Mouse (Mus musculus): Measurements from ENCODE around the gene Dtnb. TPM values are rescaled to one million over a fixed set of nuclear protein-coding genes. Genes with fewer than 3 reads are reported as not detected.

Dtnb gene
- polyA plus RNA-seq, 1 experiment from 2014 or later = 30.1 TPM

- Histone ChIP-seq H3K4me1 (ENCODE audit: control insufficient read depth, insufficient read depth, low read length) (no peaks in the 10 kb centered on the region), H3K36me3 (ENCODE audit: control insufficient read depth, insufficient read depth, low read length) (no peaks in the 10 kb centered on the region), H3K27me3 (ENCODE audit: control insufficient read depth, insufficient read depth, low read length) (no peaks in the 10 kb centered on the region), H3K9me3 (ENCODE audit: control insufficient read depth, low read length) (no peaks in the 10 kb centered on the region), H3K4me2 (no peak overlapping the region), H3K9ac (ENCODE audit: low read length) (no peak overlapping the region), H3K27ac (ENCODE audit: low read depth, low read length) (no peak overlapping the region), H3K4me3 (ENCODE audit: low read depth, low read length) (no peak overlapping the region)
- 91% methylated on average over 3 of the region's 3 CpGs for WGBS
- ATAC-seq (ENCODE audit: low FRiP score) (no peak), DNase-seq (ENCODE audit: low spot score, missing footprints) (no peak)
Observed at GRCm38 (mm10) chr12:3746369-3746768, 174.2 kb downstream of the Dtnb start.

GRCm38 (mm10) chr12:3747583-3747982, 175.4 kb downstream of the Dtnb start:
- Histone ChIP-seq H3K9me3 (ENCODE audit: control insufficient read depth, low read length) (no peaks in the 10 kb centered on the region), H3K4me1 (ENCODE audit: control insufficient read depth, insufficient read depth, low read length) (no peaks in the 10 kb centered on the region), H3K36me3 (ENCODE audit: control insufficient read depth, insufficient read depth, low read length) (no peaks in the 10 kb centered on the region; the same call in 1 of the 2 replicates), H3K4me2 (no peak overlapping the region), H3K9ac (ENCODE audit: low read length) (no peak overlapping the region), H3K27ac (ENCODE audit: low read depth, low read length) (no peak overlapping the region), H3K27me3 (ENCODE audit: control insufficient read depth, insufficient read depth, low read length) (no peaks in the 10 kb centered on the region), H3K4me3 (ENCODE audit: low read depth, low read length) (no peak overlapping the region)
- DNase-seq (ENCODE audit: low spot score, missing footprints) = no peak
- WGBS = 90% methylated on average over 4 of the region's 4 CpGs
- no peak for ATAC-seq (ENCODE audit: low FRiP score)

DNA sequence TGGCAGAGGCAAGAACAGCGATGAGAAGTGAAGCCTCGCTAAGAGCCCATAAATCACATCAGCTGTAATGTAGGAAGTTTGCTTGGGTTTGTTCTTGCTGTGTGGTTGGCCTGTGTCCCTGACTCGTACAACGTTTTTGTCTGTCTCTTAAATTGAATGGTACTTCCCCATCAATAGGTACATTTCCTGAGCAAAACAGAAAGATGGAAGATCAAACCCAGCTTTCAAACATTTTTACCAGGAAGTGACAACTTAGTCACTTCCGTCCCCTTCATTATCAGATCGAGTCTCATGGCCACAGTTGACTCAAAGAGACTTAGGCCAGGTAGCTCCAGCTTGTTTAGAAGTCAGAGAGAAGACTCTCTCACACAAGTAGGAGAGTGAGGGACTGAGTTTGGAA, 183.3 kb downstream of the Dtnb start:
- no peak overlapping the region for H3K4me3 ChIP-seq (ENCODE audit: low read depth, low read length)
- 90% methylated on average over 6 of the region's 6 CpGs for WGBS
- ATAC-seq (ENCODE audit: low FRiP score) (no peak), DNase-seq (ENCODE audit: low spot score, missing footprints) (no peak)
- H3K4me1 ChIP-seq (ENCODE audit: control insufficient read depth, insufficient read depth, low read length) = no peaks in the 10 kb centered on the region
- no peak overlapping the region for H3K9ac ChIP-seq (ENCODE audit: low read length)
- no peaks in the 10 kb centered on the region for H3K27me3 ChIP-seq (ENCODE audit: control insufficient read depth, insufficient read depth, low read length)
- H3K4me2 ChIP-seq = no peak overlapping the region
- no peak overlapping the region for H3K27ac ChIP-seq (ENCODE audit: low read depth, low read length)
- peaks cover 2% of the 10 kb centered on the region; the same call in 1 of the 2 replicates for H3K36me3 ChIP-seq (ENCODE audit: control insufficient read depth, insufficient read depth, low read length)
- H3K9me3 ChIP-seq (ENCODE audit: control insufficient read depth, low read length) = no peaks in the 10 kb centered on the region

GRCm38 (mm10) chr12:3756216-3756615, 184.0 kb downstream of the Dtnb start:
- Histone ChIP-seq H3K27ac (ENCODE audit: low read depth, low read length) (no peak overlapping the region), H3K9me3 (ENCODE audit: control insufficient read depth, low read length) (no peaks in the 10 kb centered on the region), H3K36me3 (ENCODE audit: control insufficient read depth, insufficient read depth, low read length) (peaks cover 2% of the 10 kb centered on the region; the same call in 1 of the 2 replicates), H3K9ac (ENCODE audit: low read length) (no peak overlapping the region), H3K27me3 (ENCODE audit: control insufficient read depth, insufficient read depth, low read length) (no peaks in the 10 kb centered on the region), H3K4me2 (no peak overlapping the region), H3K4me3 (ENCODE audit: low read depth, low read length) (no peak overlapping the region), H3K4me1 (ENCODE audit: control insufficient read depth, insufficient read depth, low read length) (no peaks in the 10 kb centered on the region)
- no peak for DNase-seq (ENCODE audit: low spot score, missing footprints)
- no peak for ATAC-seq (ENCODE audit: low FRiP score)
- 93% methylated on average over 3 of the region's 3 CpGs for WGBS

- no peaks in the 10 kb centered on the region for H3K27me3 ChIP-seq (ENCODE audit: control insufficient read depth, insufficient read depth, low read length)
- no peaks in the 10 kb centered on the region for H3K9me3 ChIP-seq (ENCODE audit: control insufficient read depth, low read length)
- H3K4me3 ChIP-seq (ENCODE audit: low read depth, low read length) = no peak overlapping the region
- 90% methylated on average over 3 of the region's 3 CpGs for WGBS
- no peaks in the 10 kb centered on the region for H3K4me1 ChIP-seq (ENCODE audit: control insufficient read depth, insufficient read depth, low read length)
- H3K36me3 ChIP-seq (ENCODE audit: control insufficient read depth, insufficient read depth, low read length) = peaks cover 2% of the 10 kb centered on the region; the same call in 1 of the 2 replicates
- no peak overlapping the region for H3K27ac ChIP-seq (ENCODE audit: low read depth, low read length)
- no peak overlapping the region for H3K9ac ChIP-seq (ENCODE audit: low read length)
- DNase-seq (ENCODE audit: low spot score, missing footprints) (no peak), ATAC-seq (ENCODE audit: low FRiP score) (no peak)
- H3K4me2 ChIP-seq = no peak overlapping the region
Observed at GRCm38 (mm10) chr12:3758127-3758526, 185.9 kb downstream of the Dtnb start.

DNA sequence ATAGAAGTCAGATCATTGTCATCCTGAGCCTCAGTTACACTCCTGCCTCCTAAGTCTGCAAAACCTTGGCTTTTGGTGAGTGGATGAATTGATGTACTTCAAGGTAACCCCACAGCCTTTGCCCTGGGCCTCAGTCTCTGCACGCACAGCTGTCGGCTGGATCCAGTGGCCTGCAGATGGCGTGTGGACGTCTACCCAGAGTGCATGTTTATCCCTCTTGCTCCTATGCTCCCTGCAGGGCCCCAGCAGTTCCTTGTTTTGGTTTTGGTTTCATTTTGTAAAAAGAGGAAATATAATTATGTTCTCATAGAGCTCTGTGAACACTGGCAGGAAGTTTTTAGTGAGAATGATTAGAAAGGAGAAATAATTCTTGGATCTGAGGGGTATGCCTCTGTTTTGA, 187.2 kb downstream of the Dtnb start:
- no peak overlapping the region for H3K4me2 ChIP-seq
- no peaks in the 10 kb centered on the region for H3K27me3 ChIP-seq (ENCODE audit: control insufficient read depth, insufficient read depth, low read length)
- H3K4me1 ChIP-seq (ENCODE audit: control insufficient read depth, insufficient read depth, low read length) = no peaks in the 10 kb centered on the region
- WGBS = 67% methylated on average over 4 of the region's 4 CpGs
- no peak for ATAC-seq (ENCODE audit: low FRiP score)
- no peaks in the 10 kb centered on the region for H3K36me3 ChIP-seq (ENCODE audit: control insufficient read depth, insufficient read depth, low read length)
- H3K27ac ChIP-seq (ENCODE audit: low read depth, low read length) = no peak overlapping the region
- H3K9ac ChIP-seq (ENCODE audit: low read length) = no peak overlapping the region
- no peak for DNase-seq (ENCODE audit: low spot score, missing footprints)
- no peak overlapping the region for H3K4me3 ChIP-seq (ENCODE audit: low read depth, low read length)
- no peaks in the 10 kb centered on the region for H3K9me3 ChIP-seq (ENCODE audit: control insufficient read depth, low read length)

DNA sequence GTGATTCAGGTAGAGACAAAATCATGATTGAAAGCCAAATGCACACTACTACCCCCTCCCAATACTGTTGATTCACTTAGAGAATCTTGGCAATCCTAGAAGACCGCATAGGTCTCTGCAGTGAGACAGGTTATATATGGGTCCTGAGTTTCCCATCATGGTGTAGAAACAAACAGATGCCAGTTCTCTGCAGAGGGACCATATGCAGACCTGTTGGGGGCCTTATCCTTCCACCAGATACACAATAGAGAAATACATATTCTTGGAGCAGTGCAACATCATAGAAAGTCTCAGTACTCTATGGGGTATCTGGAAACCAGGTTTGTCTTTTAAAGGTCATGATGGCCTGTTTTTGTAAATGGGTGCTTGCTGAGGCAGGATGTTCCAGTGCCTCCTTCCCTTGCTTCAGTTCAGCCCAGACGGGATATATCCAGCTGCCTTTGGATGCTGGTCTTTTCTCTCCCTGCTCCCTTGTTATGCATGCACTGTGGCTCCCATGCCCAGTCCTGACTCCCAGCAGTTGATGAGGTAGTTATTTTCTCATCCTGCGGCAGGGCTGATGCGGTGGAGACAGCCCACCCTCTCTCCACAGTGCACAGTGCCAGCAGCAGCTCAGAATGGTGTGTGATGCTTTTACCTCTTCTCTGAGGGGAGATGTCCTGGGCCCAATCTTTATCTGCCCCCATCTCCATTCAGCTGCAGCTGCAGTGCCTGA, 188.9 kb downstream of the Dtnb start:
- Histone ChIP-seq H3K9me3 (ENCODE audit: control insufficient read depth, low read length) (no peaks in the 10 kb centered on the region), H3K27ac (ENCODE audit: low read depth, low read length) (no peak overlapping the region), H3K4me2 (no peak overlapping the region), H3K9ac (ENCODE audit: low read length) (no peak overlapping the region), H3K36me3 (ENCODE audit: control insufficient read depth, insufficient read depth, low read length) (no peaks in the 10 kb centered on the region), H3K4me1 (ENCODE audit: control insufficient read depth, insufficient read depth, low read length) (no peaks in the 10 kb centered on the region), H3K27me3 (ENCODE audit: control insufficient read depth, insufficient read depth, low read length) (no peaks in the 10 kb centered on the region), H3K4me3 (ENCODE audit: low read depth, low read length) (no peak overlapping the region)
- ATAC-seq (ENCODE audit: low FRiP score) (no peak), DNase-seq (ENCODE audit: low spot score, missing footprints) (no peak)
- WGBS = 81% methylated on average over 4 of the region's 4 CpGs

DNA sequence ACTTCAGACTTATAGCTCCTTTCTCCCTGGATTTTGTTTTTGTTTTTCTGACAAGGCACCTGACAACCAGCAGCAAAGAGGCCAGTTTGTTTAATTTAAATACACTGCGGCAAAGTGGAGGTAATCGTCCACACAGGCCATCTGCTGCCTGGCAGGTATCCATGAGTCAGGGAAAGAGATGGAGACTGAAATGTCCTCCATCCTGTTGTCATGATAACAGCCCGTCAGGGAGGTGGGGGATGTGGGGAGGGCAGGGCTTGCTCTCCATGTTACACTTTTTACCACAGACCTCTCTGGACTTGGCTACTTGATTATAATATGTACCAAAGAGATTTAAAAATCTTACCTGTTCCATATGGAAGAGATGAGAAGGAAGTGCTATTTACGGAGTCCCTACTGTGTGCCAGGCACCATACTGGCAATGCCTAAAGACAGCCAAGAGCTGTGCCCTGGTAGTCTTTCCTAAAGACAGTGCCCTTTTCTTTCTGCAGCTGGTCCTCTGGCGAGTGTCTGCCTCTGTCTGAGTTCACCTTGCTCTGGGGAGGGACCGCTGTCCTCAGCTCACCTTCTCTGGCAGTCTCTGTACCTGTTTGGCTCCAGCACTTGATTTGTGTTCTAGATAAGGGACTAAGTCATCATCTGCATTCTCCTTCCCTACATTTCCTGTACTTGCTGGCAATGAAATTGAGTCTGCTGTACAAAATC, 189.6 kb downstream of the Dtnb start:
- Histone ChIP-seq H3K9me3 (ENCODE audit: control insufficient read depth, low read length) (no peaks in the 10 kb centered on the region), H3K4me2 (no peak overlapping the region), H3K9ac (ENCODE audit: low read length) (no peak overlapping the region), H3K4me3 (ENCODE audit: low read depth, low read length) (no peak overlapping the region), H3K27me3 (ENCODE audit: control insufficient read depth, insufficient read depth, low read length) (no peaks in the 10 kb centered on the region), H3K36me3 (ENCODE audit: control insufficient read depth, insufficient read depth, low read length) (no peaks in the 10 kb centered on the region), H3K27ac (ENCODE audit: low read depth, low read length) (no peak overlapping the region), H3K4me1 (ENCODE audit: control insufficient read depth, insufficient read depth, low read length) (no peaks in the 10 kb centered on the region)
- DNase-seq (ENCODE audit: low spot score, missing footprints) (no peak), ATAC-seq (ENCODE audit: low FRiP score) (no peak)
- 81% methylated on average over 6 of the region's 6 CpGs for WGBS

DNA sequence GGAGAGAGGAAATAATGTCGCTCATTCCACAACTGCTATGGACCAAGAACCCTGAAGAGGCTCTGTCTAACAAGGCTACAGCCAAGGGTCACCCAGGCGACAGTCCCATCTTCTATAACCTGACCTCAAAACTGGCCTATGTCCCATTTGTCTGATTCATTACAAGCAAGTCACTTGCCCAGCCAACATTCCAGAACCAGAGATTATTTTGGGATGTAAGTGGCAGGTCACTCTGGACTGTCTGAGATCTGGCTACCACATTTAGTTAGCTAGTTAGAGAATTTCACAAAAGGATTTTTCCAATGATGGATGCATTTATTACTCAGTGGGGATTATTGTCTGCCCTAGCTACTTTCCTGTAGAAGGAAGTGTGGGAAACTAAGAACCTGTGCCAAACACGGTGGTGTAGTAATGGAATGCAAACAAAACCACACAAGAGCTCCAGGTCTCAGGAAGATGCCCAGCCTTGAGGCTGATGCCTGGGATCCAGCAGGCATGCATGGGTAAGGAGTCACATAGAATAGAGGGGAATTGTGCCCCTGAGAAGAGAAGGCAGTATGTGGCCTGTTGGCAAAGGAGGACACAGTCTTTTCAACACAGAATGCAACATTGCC, 192.1 kb downstream of the Dtnb start:
- Histone ChIP-seq H3K27me3 (ENCODE audit: control insufficient read depth, insufficient read depth, low read length) (no peaks in the 10 kb centered on the region), H3K27ac (ENCODE audit: low read depth, low read length) (no peak overlapping the region), H3K36me3 (ENCODE audit: control insufficient read depth, insufficient read depth, low read length) (no peaks in the 10 kb centered on the region), H3K9ac (ENCODE audit: low read length) (no peak overlapping the region), H3K9me3 (ENCODE audit: control insufficient read depth, low read length) (no peaks in the 10 kb centered on the region), H3K4me2 (no peak overlapping the region), H3K4me1 (ENCODE audit: control insufficient read depth, insufficient read depth, low read length) (no peaks in the 10 kb centered on the region), H3K4me3 (ENCODE audit: low read depth, low read length) (no peak overlapping the region)
- DNase-seq (ENCODE audit: low spot score, missing footprints) (no peak), ATAC-seq (ENCODE audit: low FRiP score) (no peak)
- 90% methylated on average over 3 of the region's 3 CpGs for WGBS
